Mouse (Mus musculus) limb, embryonic 13.5 days (tissue): ENCODE data around the gene Ccdc122. TPM values are rescaled to one million over a fixed set of nuclear protein-coding genes. Genes with fewer than 3 reads are reported as not detected.
"Not testable (repeated sequence)": the region's sequence is repeated elsewhere in the genome, so short reads cannot be mapped to it uniquely, and the experiment has no call there.

Experiments
- ATAC-seq: fragments of 200-750 bp; cut with Nextera tagmentation; 2 replicates; pipeline ENCODE4 v1.8.0; 2017; ENCODE audit warnings: low read depth, moderate number of reproducible peaks, moderate TSS enrichment; ENCODE audit not compliant: low FRiP score
- H3K27ac ChIP-seq: fragments of 300-500 bp; sonication (generic); 2 replicates; pipeline ENCODE4 v1.5.1; 2015; ENCODE audit warnings: inconsistent platforms, mild to moderate bottlenecking, moderate library complexity
- H3K27me3 ChIP-seq: fragments of 300-500 bp; sonication (generic); 2 replicates; pipeline ENCODE4 v1.6.1; 2015; ENCODE audit warnings: mild to moderate bottlenecking, inconsistent platforms
- H3K36me3 ChIP-seq: fragments of 300-500 bp; sonication (generic); 2 replicates; pipeline ENCODE4 v1.6.1; 2015; ENCODE audit warnings: inconsistent platforms, mild to moderate bottlenecking, moderate library complexity
- H3K4me1 ChIP-seq: fragments of 300-500 bp; sonication (generic); 2 replicates; pipeline ENCODE4 v1.6.1; 2015; ENCODE audit warnings: inconsistent platforms
- H3K4me2 ChIP-seq: fragments of 300-500 bp; sonication (generic); replicated peaks from 2 replicates; pipeline ENCODE4 v1.6.1; 2015; ENCODE audit warnings: inconsistent platforms, mild to moderate bottlenecking, moderate library complexity
- H3K4me3 ChIP-seq: fragments of 300-500 bp; sonication (generic); 2 replicates; pipeline ENCODE4 v1.5.1; 2015; ENCODE audit warnings: moderate library complexity, mild to moderate bottlenecking, inconsistent platforms
- H3K9ac ChIP-seq: fragments of 300-500 bp; sonication (generic); 2 replicates; pipeline ENCODE4 v1.6.1; 2015; ENCODE audit warnings: mild to moderate bottlenecking, inconsistent platforms
- H3K9me3 ChIP-seq: fragments of 300-500 bp; sonication (generic); 2 replicates; pipeline ENCODE4 v1.6.1; 2016; ENCODE audit warnings: inconsistent platforms
- WGBS: fragments of 180-500 bp; shearing (Covaris S2); methylation state at CpG from one replicate; pipeline ENCODE4 v1.1.7; 2015; 5-methylcytosine and 5-hydroxymethylcytosine counted together
- polyA plus RNA-seq: library from polyadenylated mRNA; unstranded; fragments of >200 nt; fragmentation: Nextera tagmentation; extraction: Ambion mirVana; gene quantifications from 2 replicates; pipeline ENCODE4 v1.2.1, GENCODE M21; 2015

The Ccdc122 gene
- polyA plus RNA-seq, 1 experiment from 2014 or later, result 2.6 TPM

GRCm38 (mm10) chr14:77033391-77033790 is 3.2 kb upstream of the Ccdc122 start:
- 0 out of 2 replicates have a peak, but pooled peaks cover 5% of the 10 kb centered on the region for H3K4me1 ChIP-seq
- 92% methylated on average over 3 of the region's 3 CpGs for WGBS
- no peak overlapping the region for H3K27ac ChIP-seq
- H3K9ac ChIP-seq, result no peak overlapping the region
- H3K4me2 ChIP-seq, result no peak overlapping the region
- H3K4me3 ChIP-seq, result no peak overlapping the region
- no peaks in the 10 kb centered on the region for H3K27me3 ChIP-seq
- ATAC-seq, result no peak
- no peaks in the 10 kb centered on the region for H3K36me3 ChIP-seq
- no peaks in the 10 kb centered on the region for H3K9me3 ChIP-seq

- no peaks in the 10 kb centered on the region for H3K36me3 ChIP-seq
- H3K4me2 ChIP-seq, result no peak overlapping the region
- H3K9ac ChIP-seq, result no peak overlapping the region
- 0 out of 2 replicates have a peak, but pooled peaks cover 5% of the 10 kb centered on the region for H3K4me1 ChIP-seq
- H3K27me3 ChIP-seq, result no peaks in the 10 kb centered on the region
- no peak for ATAC-seq
- WGBS, result 68% methylated on average over 7 of the region's 7 CpGs
- H3K27ac ChIP-seq, result no peak overlapping the region
- H3K4me3 ChIP-seq, result no peak overlapping the region
- H3K9me3 ChIP-seq, result no peaks in the 10 kb centered on the region
These were observed 2.2 kb upstream of the Ccdc122 start for GRCm38 (mm10) chr14:77034175-77034915.

GRCm38 (mm10) chr14:77034970-77035369 is 1.6 kb upstream of the Ccdc122 start:
- WGBS, result 83% methylated on average over 8 of the region's 8 CpGs
- no peaks in the 10 kb centered on the region for H3K36me3 ChIP-seq
- no peaks in the 10 kb centered on the region for H3K27me3 ChIP-seq
- no peak overlapping the region for H3K9ac ChIP-seq
- H3K4me3 ChIP-seq, result no peak overlapping the region
- 0 out of 2 replicates have a peak, but pooled peaks cover 5% of the 10 kb centered on the region for H3K4me1 ChIP-seq
- H3K9me3 ChIP-seq, result no peaks in the 10 kb centered on the region
- no peak overlapping the region for H3K4me2 ChIP-seq
- no peak for ATAC-seq
- H3K27ac ChIP-seq, result no peak overlapping the region

GRCm38 (mm10) chr14:77037330-77037729 is 758 bp downstream of the Ccdc122 start:
- peak overlapping the region; percentile 19 for H3K4me2 ChIP-seq
- H3K4me3 ChIP-seq, result no peak overlapping the region
- no peak for ATAC-seq
- no peak overlapping the region for H3K27ac ChIP-seq
- H3K9ac ChIP-seq, result no peak overlapping the region
- 0 out of 2 replicates have a peak, but pooled peaks cover 5% of the 10 kb centered on the region for H3K4me1 ChIP-seq
- H3K9me3 ChIP-seq, result no peaks in the 10 kb centered on the region
- H3K27me3 ChIP-seq, result no peaks in the 10 kb centered on the region
- H3K36me3 ChIP-seq, result no peaks in the 10 kb centered on the region
- WGBS, result 86% methylated on average over 5 of the region's 5 CpGs

GRCm38 (mm10) chr14:77037832-77038425 is 1.4 kb downstream of the Ccdc122 start:
- no peak for ATAC-seq
- H3K4me2 ChIP-seq, result no peak overlapping the region
- 0 out of 2 replicates have a peak, but pooled peaks cover 5% of the 10 kb centered on the region for H3K4me1 ChIP-seq
- H3K27me3 ChIP-seq, result no peaks in the 10 kb centered on the region
- no peak overlapping the region for H3K4me3 ChIP-seq
- H3K27ac ChIP-seq, result no peak overlapping the region
- 84% methylated on average over 8 of the region's 8 CpGs for WGBS
- no peak overlapping the region for H3K9ac ChIP-seq
- no peaks in the 10 kb centered on the region for H3K9me3 ChIP-seq
- no peaks in the 10 kb centered on the region for H3K36me3 ChIP-seq

GRCm38 (mm10) chr14:77053288-77053687 is 16.7 kb downstream of the Ccdc122 start:
- Histone ChIP-seq H3K4me2 (no peak overlapping the region), H3K4me1 (no peaks in the 10 kb centered on the region), H3K27ac (no peak overlapping the region), H3K9me3 (no peaks in the 10 kb centered on the region), H3K27me3 (no peaks in the 10 kb centered on the region), H3K36me3 (no peaks in the 10 kb centered on the region), H3K9ac (no peak overlapping the region), H3K4me3 (no peak overlapping the region)
- ATAC-seq, result no peak

- Histone ChIP-seq H3K9ac (no peak overlapping the region), H3K27ac (no peak overlapping the region), H3K27me3 (no peaks in the 10 kb centered on the region), H3K36me3 (no peaks in the 10 kb centered on the region), H3K4me2 (no peak overlapping the region), H3K9me3 (no peaks in the 10 kb centered on the region), H3K4me3 (no peak overlapping the region), H3K4me1 (no peaks in the 10 kb centered on the region)
- WGBS, result 84% methylated on average over 1 of the region's 1 CpGs
- no peak for ATAC-seq
These were observed 32.8 kb downstream of the Ccdc122 start for GRCm38 (mm10) chr14:77069361-77069760.

GRCm38 (mm10) chr14:77081248-77081647 is 44.7 kb downstream of the Ccdc122 start:
- H3K9me3 ChIP-seq, result no peaks in the 10 kb centered on the region
- no peaks in the 10 kb centered on the region for H3K4me1 ChIP-seq
- no peak overlapping the region for H3K4me3 ChIP-seq
- ATAC-seq, result no peak
- no peak overlapping the region for H3K4me2 ChIP-seq
- no peaks in the 10 kb centered on the region for H3K36me3 ChIP-seq
- 92% methylated on average over 5 of the region's 5 CpGs for WGBS
- no peak overlapping the region for H3K9ac ChIP-seq
- H3K27me3 ChIP-seq, result no peaks in the 10 kb centered on the region
- H3K27ac ChIP-seq, result no peak overlapping the region

GRCm38 (mm10) chr14:77100285-77100684 is 63.7 kb downstream of the Ccdc122 start:
- H3K9me3 ChIP-seq, result no peaks in the 10 kb centered on the region
- no peak overlapping the region for H3K27ac ChIP-seq
- no peak for ATAC-seq
- no peaks in the 10 kb centered on the region for H3K4me1 ChIP-seq
- no peaks in the 10 kb centered on the region for H3K36me3 ChIP-seq
- H3K9ac ChIP-seq, result no peak overlapping the region
- no peaks in the 10 kb centered on the region for H3K27me3 ChIP-seq
- H3K4me2 ChIP-seq, result no peak overlapping the region
- 83% methylated on average over 2 of the region's 2 CpGs for WGBS
- H3K4me3 ChIP-seq, result no peak overlapping the region

- not testable (repeated sequence) for H3K4me2 ChIP-seq, H3K27me3 ChIP-seq, H3K27ac ChIP-seq, ATAC-seq, H3K4me1 ChIP-seq, H3K4me3 ChIP-seq, H3K9me3 ChIP-seq, H3K9ac ChIP-seq, H3K36me3 ChIP-seq
- 88% methylated on average over 5 of the region's 5 CpGs for WGBS
These were observed 74.0 kb downstream of the Ccdc122 start for GRCm38 (mm10) chr14:77110622-77111021.

- no peaks in the 10 kb centered on the region for H3K4me1 ChIP-seq
- H3K9ac ChIP-seq, result no peak overlapping the region
- H3K36me3 ChIP-seq, result no peaks in the 10 kb centered on the region
- no peak for ATAC-seq
- no peak overlapping the region for H3K4me3 ChIP-seq
- H3K27ac ChIP-seq, result no peak overlapping the region
- no peak overlapping the region for H3K4me2 ChIP-seq
- 92% methylated on average over 5 of the region's 5 CpGs for WGBS
- H3K27me3 ChIP-seq, result no peaks in the 10 kb centered on the region
- H3K9me3 ChIP-seq, result no peaks in the 10 kb centered on the region
These were observed 94.0 kb downstream of the Ccdc122 start for GRCm38 (mm10) chr14:77130612-77131011.

- ATAC-seq, result no peak
- Histone ChIP-seq H3K9ac (no peak overlapping the region), H3K36me3 (no peaks in the 10 kb centered on the region), H3K4me3 (no peak overlapping the region), H3K27me3 (0 out of 2 replicates have a peak, but pooled peaks cover 5% of the 10 kb centered on the region), H3K9me3 (no peaks in the 10 kb centered on the region), H3K4me1 (no peaks in the 10 kb centered on the region), H3K4me2 (no peak overlapping the region), H3K27ac (no peak overlapping the region)
- WGBS, result 57% methylated on average over 6 of the region's 6 CpGs
These were observed 100.4 kb downstream of the Ccdc122 start for GRCm38 (mm10) chr14:77136936-77137335.
